Mouse (Mus musculus) macrophage (primary cell): ENCODE data around the gene Gm9837. TPM values are rescaled to one million over a fixed set of nuclear protein-coding genes. Genes with fewer than 3 reads are reported as not detected.

ENCODE experiments used
- H3K27ac ChIP-seq: fragments of 350-480 bp; formaldehyde crosslinking; 2 replicates; pipeline ENCODE4 v1.9.0; 2021
- H3K36me3 ChIP-seq: fragments of 350-480 bp; formaldehyde crosslinking; 2 replicates; pipeline ENCODE4 v1.9.0; 2021; ENCODE audit errors: inconsistent target
- H3K4me3 ChIP-seq: fragments of 350-480 bp; formaldehyde crosslinking; 2 replicates; pipeline ENCODE4 v1.9.0; 2021; ENCODE audit errors: inconsistent target
- H3K79me2 ChIP-seq: fragments of 350-480 bp; formaldehyde crosslinking; 2 replicates; pipeline ENCODE4 v1.9.0; 2021; ENCODE audit errors: inconsistent target
- WGBS: methylation state at CpG from one replicate; pipeline ENCODE4 v1.1.7; 2026; ENCODE audit warnings: inconsistent platforms; ENCODE audit not compliant: missing documents; 5-methylcytosine and 5-hydroxymethylcytosine counted together
- polyA plus RNA-seq: library from polyadenylated mRNA; stranded (reverse); fragments of 250-400 nt; gene quantifications from 3 replicates; pipeline ENCODE4 v1.2.4, GENCODE M21; 2018; ENCODE audit warnings: inconsistent platforms

Gm9837 gene
- polyA plus RNA-seq, 1 experiment from 2014 or later: not detected

DNA sequence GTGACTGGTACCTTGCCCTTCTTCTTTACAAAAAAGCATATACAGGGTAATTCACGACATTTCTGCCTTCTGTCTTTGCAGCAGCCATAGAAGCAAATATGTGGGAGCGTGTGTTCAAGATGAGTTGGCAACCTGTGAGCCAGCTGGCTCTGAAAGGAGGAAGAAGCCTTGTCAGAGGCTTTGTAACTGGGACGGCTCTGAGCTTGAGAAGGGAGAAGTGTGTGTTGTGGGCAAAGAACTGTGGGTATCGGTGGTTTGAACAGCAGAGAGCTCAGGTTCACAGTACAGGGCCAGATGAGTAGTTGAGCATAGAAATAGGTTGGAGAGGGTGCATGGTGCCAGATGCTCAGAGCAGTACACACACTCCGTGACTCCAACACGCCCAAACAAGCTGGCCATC lies 26.7 kb upstream of the Gm9837 start:
- Histone ChIP-seq H3K27ac (no peak overlapping the region), H3K79me2 (no peaks in the 10 kb centered on the region)

DNA sequence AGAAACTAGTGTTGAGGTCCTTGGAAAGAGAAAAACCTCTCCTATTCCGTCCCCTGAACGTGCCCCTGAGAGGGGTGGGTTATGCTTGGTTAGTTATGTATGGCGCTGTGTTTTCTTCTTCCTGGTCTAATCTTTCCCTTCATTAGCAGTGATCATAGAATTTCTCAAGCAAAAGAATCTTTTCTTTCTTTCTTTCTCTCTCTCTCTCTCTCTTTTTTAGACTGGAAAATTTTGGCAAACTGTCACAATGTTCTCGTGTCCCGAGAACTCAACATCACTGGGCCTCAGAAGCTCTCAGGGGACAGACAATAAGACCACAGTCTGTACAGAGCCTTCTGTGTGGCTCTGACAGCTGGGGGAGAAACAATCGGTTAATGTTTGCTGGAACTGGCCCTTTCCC lies 25.1 kb upstream of the Gm9837 start:
- Histone ChIP-seq H3K79me2 (no peaks in the 10 kb centered on the region), H3K27ac (no peak overlapping the region), H3K36me3 (no peaks in the 10 kb centered on the region), H3K4me3 (no peak overlapping the region)
- WGBS: 94% methylated on average over 3 of the region's 6 CpGs

More for the DNA sequence above, 26.7 kb upstream of the Gm9837 start:
- H3K4me3 ChIP-seq: no peak overlapping the region
- WGBS: 33% methylated on average over 6 of the region's 6 CpGs
- no peaks in the 10 kb centered on the region for H3K36me3 ChIP-seq

DNA sequence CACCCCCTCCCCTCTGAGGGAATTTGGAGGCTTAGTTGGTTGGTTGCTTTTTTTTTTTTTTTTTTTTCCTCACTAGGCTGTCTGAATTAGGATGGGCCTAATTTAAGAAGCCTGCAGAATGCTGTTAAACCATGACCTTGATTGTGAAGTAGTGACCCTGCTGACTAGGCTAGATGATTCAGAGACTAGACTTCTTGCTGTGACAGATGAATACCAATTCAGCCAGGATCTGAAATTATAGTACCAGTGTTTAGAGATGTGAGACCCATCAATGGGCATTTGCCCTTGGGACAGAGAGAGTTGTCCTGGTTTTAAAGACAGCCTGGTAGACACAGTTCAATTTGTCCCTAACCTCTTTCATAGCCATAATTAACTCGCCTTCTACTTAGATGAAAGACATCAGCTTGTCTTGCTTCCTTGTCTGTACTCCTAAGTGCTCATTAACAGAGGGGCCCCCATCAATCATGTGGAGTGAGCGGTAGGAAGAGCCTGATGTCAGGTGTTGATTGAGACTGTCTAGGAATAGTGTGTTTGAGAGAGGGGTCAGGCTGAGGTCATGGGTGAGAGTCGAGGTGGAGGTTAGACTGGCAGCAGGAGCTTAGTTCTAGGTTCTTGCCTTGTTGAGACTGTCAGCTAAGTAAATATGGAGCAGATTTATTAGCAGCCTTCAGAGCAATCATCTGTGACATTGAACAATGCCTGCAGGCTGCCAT lies 23.1 kb upstream of the Gm9837 start:
- WGBS: 89% methylated on average over 3 of the region's 3 CpGs
- Histone ChIP-seq H3K27ac (0 out of 2 replicates have a peak overlapping the region, but pooled peaks have one; percentile 5), H3K36me3 (no peaks in the 10 kb centered on the region), H3K79me2 (no peaks in the 10 kb centered on the region), H3K4me3 (no peak overlapping the region)

DNA sequence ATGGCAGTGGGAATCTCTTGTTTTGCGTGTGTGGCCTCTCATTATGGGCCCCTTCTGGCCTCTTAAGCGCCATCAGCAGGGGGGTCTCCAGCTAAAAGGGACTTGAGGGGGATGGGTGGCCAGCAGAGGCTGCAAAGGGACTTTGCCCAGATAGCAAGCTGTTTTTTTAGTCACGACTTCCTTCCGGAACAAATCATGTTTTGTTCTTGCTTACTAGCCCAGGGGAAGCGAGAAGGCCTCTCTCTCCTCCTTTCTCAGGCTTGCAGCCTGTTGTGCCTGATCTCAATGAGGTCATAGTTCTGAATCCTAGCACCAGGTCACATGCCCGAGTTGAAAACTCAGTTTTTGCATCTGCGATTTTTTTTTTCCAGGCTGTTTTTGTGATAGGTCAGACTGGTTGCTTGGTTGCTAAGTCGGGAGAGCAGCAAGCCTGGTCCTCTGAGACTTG lies 21.7 kb upstream of the Gm9837 start:
- H3K79me2 ChIP-seq: no peaks in the 10 kb centered on the region
- H3K27ac ChIP-seq: peak overlapping the region; percentile 57
- no peaks in the 10 kb centered on the region for H3K36me3 ChIP-seq
- 56% methylated on average over 8 of the region's 8 CpGs for whole genome bisulfite sequencing
- no peak overlapping the region for H3K4me3 ChIP-seq

DNA sequence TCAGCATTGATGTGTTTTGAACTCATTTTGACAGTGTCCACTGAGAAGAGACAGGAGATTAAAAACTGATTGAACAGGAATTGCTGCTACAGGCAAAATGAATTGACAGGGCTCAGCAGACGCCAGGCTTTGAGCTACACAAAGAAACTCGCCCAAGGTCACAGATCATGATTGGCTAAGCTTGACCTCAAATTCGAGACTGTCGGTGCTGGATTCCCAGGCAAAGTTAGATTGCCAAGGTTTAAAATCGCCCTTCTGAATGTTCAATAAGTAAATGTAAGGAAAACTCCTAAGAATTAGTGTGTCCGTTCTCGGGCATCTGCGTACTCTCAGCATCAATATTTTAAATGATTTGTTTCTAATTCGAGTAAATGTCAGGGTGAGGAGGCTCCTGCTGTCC lies 19.1 kb upstream of the Gm9837 start:
- no peak overlapping the region for H3K4me3 ChIP-seq
- no peaks in the 10 kb centered on the region for H3K79me2 ChIP-seq
- no peak overlapping the region for H3K27ac ChIP-seq
- WGBS: 95% methylated on average over 9 of the region's 9 CpGs
- no peaks in the 10 kb centered on the region for H3K36me3 ChIP-seq

DNA sequence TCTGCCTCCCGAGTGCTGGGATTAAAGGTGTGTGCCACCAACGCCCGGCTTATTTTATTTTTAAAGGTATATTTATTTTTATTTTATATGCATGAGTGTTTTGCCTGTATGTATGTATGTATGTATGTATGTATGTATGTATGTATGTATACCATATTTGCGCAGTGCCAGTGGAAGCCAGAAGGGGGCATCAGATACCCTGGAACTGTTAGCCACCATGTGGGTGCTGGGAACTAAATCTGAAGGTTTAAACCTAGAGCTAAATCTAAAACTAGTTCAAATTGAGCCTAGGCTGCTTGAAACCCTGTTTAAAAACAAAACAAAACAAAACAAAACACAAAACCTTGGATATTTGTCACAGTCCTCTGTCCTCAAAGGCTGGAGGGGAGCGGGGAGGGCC lies 18.7 kb upstream of the Gm9837 start:
- 92% methylated on average over 5 of the region's 5 CpGs for WGBS

DNA sequence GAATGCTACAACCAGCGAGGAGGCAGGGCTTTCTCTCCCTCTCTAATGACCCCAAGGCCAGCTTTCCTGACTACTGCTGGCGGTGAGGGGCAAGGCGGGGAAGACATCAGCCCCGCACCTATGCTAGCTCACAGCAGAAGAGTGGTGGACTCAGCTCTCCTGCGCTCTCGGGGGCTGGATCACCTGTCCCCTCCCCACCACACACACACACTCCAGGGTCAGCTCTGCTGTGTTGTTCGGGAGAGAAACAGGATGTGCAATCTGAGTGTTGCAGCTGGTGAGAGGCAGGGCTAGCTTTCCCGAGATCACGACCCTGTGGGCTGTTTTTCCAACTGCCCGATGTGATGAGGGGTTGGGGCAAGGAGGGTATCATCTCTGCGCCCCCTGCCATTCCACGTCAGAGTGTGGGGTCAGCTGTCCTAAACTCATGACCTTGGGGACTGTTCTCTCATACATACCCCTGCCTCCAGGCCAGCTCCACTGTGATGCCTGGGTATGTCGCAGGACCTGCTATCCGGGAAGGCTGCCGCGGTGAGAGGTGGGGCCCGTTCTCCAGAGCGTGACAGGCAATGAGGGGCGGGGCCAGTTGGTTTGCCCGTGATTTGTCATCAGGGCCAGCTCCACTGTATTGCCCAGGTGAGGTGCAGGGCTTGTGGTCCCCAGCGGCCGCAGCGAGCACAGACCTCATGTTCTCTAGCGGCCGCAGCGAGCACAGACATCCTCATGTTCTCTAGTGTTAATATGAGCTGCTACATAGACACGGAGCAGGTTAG lies 16.7 kb upstream of the Gm9837 start:
- Histone ChIP-seq H3K79me2 (no peaks in the 10 kb centered on the region), H3K27ac (no peak overlapping the region), H3K4me3 (no peak overlapping the region), H3K36me3 (no peaks in the 10 kb centered on the region)
- WGBS: 19% methylated on average over 26 of the region's 27 CpGs

More for the DNA sequence above, 18.7 kb upstream of the Gm9837 start:
- Histone ChIP-seq H3K4me3 (no peak overlapping the region), H3K27ac (no peak overlapping the region), H3K36me3 (no peaks in the 10 kb centered on the region), H3K79me2 (no peaks in the 10 kb centered on the region)

DNA sequence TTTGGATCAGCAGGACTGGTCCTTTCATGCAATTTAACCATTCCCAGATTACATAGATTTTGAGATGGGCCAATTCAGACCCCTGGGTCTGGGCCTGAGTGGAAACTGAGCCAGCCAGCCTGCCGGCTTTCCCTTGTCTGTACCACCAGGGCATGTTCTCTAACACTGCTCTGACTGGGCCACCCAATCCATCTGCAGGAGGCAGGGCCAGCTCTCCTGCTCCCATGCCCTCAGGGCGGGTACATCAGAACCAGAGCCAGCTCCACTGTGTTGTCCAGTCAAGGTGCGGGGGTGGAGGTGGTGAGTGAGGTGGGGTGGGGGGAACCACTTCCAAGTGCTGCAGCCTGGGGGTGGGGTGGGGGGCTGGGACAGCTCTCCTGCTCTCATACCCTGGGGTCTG lies 16.1 kb upstream of the Gm9837 start:
- H3K4me3 ChIP-seq: no peak overlapping the region
- 88% methylated on average over 2 of the region's 3 CpGs for WGBS
- H3K79me2 ChIP-seq: no peaks in the 10 kb centered on the region
- no peaks in the 10 kb centered on the region for H3K36me3 ChIP-seq
- no peak overlapping the region for H3K27ac ChIP-seq

DNA sequence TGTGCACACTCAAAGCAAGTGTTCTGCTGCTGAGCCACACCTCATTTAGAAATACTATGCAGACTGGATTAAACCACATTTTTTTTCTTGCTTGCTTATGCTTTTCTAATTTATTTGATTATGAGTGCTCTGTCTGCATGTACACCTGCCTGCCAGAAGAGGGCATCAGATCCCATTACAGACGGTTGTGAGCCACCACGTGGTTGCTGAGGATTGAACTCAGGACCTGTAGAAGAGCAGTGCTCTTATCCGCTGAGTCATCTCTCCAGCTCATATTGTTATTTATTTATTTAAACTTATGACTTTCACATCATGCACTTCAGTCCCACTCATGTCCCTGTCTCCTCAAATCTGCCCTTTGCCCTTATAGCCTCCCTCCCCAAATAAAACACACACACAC lies 15.4 kb upstream of the Gm9837 start:
- Histone ChIP-seq H3K27ac (no peak overlapping the region), H3K36me3 (no peaks in the 10 kb centered on the region), H3K4me3 (no peak overlapping the region), H3K79me2 (no peaks in the 10 kb centered on the region)
- WGBS: 43% methylated on average over 3 of the region's 3 CpGs

DNA sequence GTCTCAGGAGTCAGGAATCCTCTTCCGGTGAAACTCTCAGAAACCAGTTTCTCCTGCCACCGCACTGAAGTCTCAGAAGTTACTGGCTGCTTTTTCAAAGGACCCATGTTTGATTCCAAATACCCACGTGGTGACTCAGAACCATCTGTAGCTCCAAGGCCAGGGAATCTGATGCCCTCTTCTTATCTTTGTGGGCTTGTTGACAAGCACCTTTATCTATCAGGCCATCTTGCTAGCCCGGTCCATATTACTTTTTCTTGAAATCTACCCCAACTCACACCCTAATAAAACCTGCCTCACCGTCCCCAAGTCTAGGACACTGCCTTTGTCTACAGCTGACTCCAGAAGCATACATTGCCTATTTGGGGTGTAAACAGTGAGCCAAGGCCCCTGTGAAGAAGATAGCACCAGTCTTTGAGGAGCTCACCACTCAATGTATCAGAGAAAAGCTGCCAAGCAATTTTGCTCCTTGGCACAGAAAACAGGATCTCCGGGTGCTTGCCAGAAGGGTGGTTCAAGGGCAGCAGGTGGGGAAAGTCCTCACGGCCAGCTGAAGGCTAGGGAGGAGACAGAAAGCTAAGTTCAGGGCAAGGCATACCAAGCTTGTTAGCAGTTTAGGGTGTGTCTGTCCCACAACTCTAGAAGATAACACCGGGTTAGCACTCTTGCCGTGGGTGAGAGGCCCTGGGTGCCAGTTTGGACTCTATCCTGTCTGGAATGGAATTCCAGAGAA lies 13.0 kb upstream of the Gm9837 start:
- WGBS: 82% methylated on average over 9 of the region's 9 CpGs
- Histone ChIP-seq H3K4me3 (no peak overlapping the region), H3K36me3 (no peaks in the 10 kb centered on the region), H3K27ac (no peak overlapping the region), H3K79me2 (no peaks in the 10 kb centered on the region)

DNA sequence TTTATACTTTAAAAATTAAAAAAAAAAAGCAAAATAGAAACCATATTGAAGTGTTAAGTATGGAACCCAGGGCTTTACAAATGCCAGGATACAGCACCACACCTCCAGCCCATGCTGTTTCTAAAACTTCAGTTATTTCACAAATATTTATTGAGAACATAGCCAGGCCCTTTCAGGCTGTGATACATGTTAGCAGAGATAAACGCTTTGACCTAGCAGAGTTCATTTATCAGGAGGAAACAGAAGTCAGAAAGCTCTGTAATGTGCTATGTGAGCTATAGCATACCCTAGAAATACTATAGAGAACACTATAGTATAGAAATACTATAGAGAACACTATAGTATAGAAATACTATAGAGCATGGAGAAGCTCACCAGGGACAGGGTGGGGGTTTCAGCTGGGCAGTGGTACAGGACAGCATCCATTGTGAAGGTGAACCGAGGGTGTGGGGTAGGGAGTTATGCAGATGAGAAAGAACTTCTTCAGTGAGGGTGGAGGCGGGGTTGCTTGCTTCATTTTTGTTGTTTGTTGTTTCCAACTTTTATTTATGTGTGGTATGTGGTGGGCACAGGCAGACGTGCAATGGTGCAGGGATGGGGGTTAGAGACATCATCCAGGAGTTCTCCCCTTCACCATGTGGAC lies 10.9 kb upstream of the Gm9837 start:
- 78% methylated on average over 4 of the region's 4 CpGs for WGBS
- Histone ChIP-seq H3K79me2 (no peaks in the 10 kb centered on the region), H3K27ac (no peak overlapping the region), H3K4me3 (no peak overlapping the region), H3K36me3 (no peaks in the 10 kb centered on the region)

DNA sequence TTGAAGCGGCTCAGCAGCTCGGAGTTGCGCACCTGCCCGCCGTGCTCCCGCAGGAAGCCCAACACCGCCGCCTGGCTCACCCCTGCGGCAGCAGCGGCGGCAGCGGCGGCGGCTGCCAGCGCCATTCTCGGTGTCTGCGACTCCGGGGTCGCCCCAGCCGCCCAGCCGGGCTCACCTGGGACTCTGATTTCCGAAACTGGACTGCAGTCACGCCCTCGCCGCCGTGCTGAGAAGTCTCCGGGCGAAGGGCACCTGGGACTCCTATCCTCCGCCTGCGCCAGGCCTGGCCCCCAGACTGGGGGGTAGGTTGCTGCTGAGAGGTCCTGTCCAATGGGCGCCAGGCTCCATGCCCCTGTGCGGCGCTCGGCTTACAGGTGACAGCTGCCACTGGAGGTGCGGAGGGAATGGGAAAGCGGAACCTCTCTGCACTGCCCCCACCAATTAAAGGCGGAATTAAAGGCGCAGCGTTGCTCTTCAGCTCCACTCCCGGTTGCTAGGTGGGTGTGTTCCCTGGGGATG lies 9.6 kb upstream of the Gm9837 start, which contains the start of the genes Gm9945 and Sowaha:
Gene Gm9945, plus strand, starts transcription at position 384 of the 519 bp plus-strand sequence.
Gene Sowaha, minus strand, starts transcription at position 492 of the 519 bp plus-strand sequence.
- no peak within 1 kb of the TSS for H3K4me3 ChIP-seq
- WGBS: 1% methylated on average over 31 of the region's 40 CpGs
- H3K27ac ChIP-seq: no peak within 1 kb of the TSS

DNA sequence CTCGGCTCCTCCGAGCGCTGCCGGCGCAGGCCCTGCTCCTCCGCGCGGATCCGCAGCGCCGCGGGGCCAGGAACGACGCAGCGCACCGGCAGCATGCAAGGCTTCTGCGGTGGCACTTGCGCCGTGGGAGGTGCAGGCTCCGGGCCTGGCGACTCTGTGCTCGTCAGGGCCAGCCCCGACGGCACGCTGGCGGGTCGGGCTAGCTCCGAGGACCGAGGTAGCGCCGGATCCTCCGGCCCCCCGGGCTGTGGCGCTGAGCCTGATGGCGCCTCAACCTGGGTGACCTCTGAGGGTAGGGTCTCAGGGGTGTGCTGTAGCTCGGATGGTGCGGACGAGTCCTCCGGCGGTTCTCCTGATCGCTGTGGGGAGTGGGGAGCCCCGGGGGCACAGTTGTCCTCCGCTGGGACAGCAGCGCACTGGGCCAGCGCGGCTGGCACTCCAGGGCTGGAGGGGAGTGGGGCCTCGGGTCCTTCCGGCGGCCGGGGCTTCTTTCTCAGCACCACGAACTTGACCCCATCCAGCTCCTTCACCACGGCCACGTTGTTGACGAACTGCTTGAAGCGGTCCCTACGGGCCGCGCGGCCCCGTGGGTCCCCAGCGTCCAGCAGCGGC lies 9.0 kb upstream of the Gm9837 start:
- Histone ChIP-seq H3K4me3 (no peak overlapping the region), H3K79me2 (no peaks in the 10 kb centered on the region), H3K27ac (no peak overlapping the region), H3K36me3 (no peaks in the 10 kb centered on the region)
- 5% methylated on average over 55 of the region's 62 CpGs for WGBS

More for the DNA sequence above, 9.6 kb upstream of the Gm9837 start, which contains the start of the genes Gm9945 and Sowaha:
- H3K79me2 ChIP-seq: no peaks in the 10 kb centered on the region
- no peaks in the 10 kb centered on the region for H3K36me3 ChIP-seq
